Mouse (Mus musculus): Measurements from ENCODE around the gene Cpm.

DNA sequence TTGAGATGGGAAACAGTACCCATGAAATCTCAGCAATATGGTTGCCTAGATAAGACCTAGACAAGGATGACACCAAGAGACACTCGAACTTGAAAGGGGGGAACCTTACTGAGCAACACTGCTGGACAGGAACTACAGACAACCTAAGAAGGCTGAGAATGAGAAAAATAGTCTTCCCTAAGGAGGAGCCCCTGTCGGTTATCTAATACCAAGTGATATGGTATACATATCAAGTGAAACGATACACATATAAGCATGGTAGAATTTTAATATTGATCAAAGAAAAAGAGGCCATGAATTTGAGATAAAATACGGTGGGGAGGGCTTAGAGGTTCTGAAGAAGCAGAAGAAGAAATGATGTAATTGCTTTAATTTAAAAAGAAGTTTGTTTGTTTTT is 23.1 kb downstream of the Cpm start:
- TF ChIP-seq CTCF (IDR thresholded peaks at IDR 0.05) (no peak), POLR2A (IDR thresholded peaks at IDR 0.05; ENCODE audit: insufficient read depth, low read depth, low read length) (no peak), EP300 (IDR thresholded peaks at IDR 0.05; ENCODE audit: insufficient read depth, low read depth, low read length) (no peak)

Data from heart, adult 2 months (tissue).